Mouse (Mus musculus) cerebellum, adult 2 months (tissue): ENCODE results near the gene Olfr960.

Experiments
- CTCF ChIP-seq: fragments of 200-500 bp; IDR thresholded peaks from 2 replicates; pipeline ENCODE4 v1.5.1; 2011; ENCODE audit warnings: low read depth, mild to moderate bottlenecking, control low read depth, low read length, moderate library complexity, borderline replicate concordance; ENCODE audit not compliant: insufficient read depth
- POLR2A ChIP-seq: fragments of 200-500 bp; IDR thresholded peaks from 2 replicates; pipeline ENCODE4 v1.6.1; 2011; ENCODE audit warnings: low read length, control low read depth, borderline replicate concordance; ENCODE audit not compliant: insufficient read depth

- TF ChIP-seq CTCF: no peak
- TF ChIP-seq POLR2A: no peak
These were observed 3.5 kb downstream of the Olfr960 start for GRCm38 (mm10) chr9:39624711-39625110.
